Mouse (Mus musculus) ES-Bruce4 (cell line): ENCODE measurements around the gene Cd160.

ENCODE experiments used
- CTCF ChIP-seq: IDR thresholded peaks from one replicate; pipeline ENCODE4 v1.8.1; 2011; ENCODE audit warnings: low read depth, low read length
- EP300 ChIP-seq: IDR thresholded peaks from 2 replicates; pipeline ENCODE4 v1.6.1; 2011; ENCODE audit warnings: low read depth, low read length; ENCODE audit not compliant: insufficient read depth
- POLR2A ChIP-seq: IDR thresholded peaks from one replicate; pipeline ENCODE4 v1.8.1; 2011; ENCODE audit warnings: low read length; ENCODE audit not compliant: insufficient read depth

GRCm38 (mm10) chr3:96821581-96821980 is 7.6 kb downstream of the Cd160 start:
- TF ChIP-seq POLR2A (no peak), CTCF (no peak), EP300 (no peak)
